Mouse (Mus musculus): ENCODE results near the gene Krtap7-1. TPM values are rescaled to one million over a fixed set of nuclear protein-coding genes. Genes with fewer than 3 reads are reported as not detected.

The Krtap7-1 gene
- total and polyA plus RNA-seq, 2 experiments, result not detected

DNA sequence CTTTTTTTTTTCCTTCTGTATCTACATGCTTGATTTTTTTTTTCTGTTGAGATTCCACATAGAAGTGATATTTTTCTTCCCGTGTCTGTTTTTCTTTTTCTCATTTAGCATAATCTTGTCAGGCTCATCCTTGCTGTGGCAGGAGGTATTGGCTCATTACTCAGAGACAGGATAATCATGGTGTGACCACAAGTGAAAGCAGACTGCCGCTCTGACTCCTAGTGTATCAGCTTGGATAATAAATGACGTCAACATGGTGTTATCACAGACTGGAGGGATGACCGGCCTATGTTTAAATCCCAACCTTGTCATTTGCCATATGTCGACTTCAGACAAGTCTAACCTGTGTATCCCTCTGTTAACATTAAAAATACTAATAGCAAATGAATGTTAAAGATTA, 46.9 kb downstream of the Krtap7-1 start:
- no peaks in the 10 kb centered on the region for H3K79me2 ChIP-seq (ENCODE audit: control insufficient read depth, insufficient read depth, low read length)
- DNase-seq (ENCODE audit: extremely low read depth, low read depth, low spot score), result no peak
- no peaks in the 10 kb centered on the region for H3K4me1 ChIP-seq (ENCODE audit: control insufficient read depth, insufficient read depth, low read length)
- H3K9ac ChIP-seq (ENCODE audit: low read depth, low read length), result no peak overlapping the region
- no peak overlapping the region for H3K27ac ChIP-seq (replicated peaks; ENCODE audit: insufficient read depth, low read depth, low read length)
- H3K4me3 ChIP-seq (ENCODE audit: insufficient read depth, low read depth, low read length), result no peak overlapping the region
- H3K36me3 ChIP-seq (ENCODE audit: control insufficient read depth, insufficient read depth, low read length), result no peaks in the 10 kb centered on the region
- H3K27me3 ChIP-seq (ENCODE audit: control insufficient read depth, insufficient read depth, low read length), result no peaks in the 10 kb centered on the region
- no peak for TF ChIP-seq POLR2A (IDR thresholded peaks at IDR 0.05; ENCODE audit: extremely low read depth, insufficient read depth, low read length)
- WGBS, result 71% methylated on average over 5 of the region's 5 CpGs

Other genes starting within 250 kb of the Krtap7-1 start
- not detected in 2 replicates for gene Krtap21-1, start 104.5 kb downstream of the Krtap7-1 start, total RNA-seq (2014; rRNA removed)
- not detected in 2 replicates for gene Krtap21-1, start 104.5 kb downstream of the Krtap7-1 start, polyA plus RNA-seq (2012; rRNA removed)
- gene Krtap6-2, start 88.2 kb downstream of the Krtap7-1 start, total RNA-seq (2014; rRNA removed), result not detected in 2 replicates
- not detected in 2 replicates for gene Krtap6-2, start 88.2 kb downstream of the Krtap7-1 start, polyA plus RNA-seq (2012; rRNA removed)
- gene Krtap8-1, start 20.4 kb downstream of the Krtap7-1 start, total RNA-seq (2014; rRNA removed), result not detected in 2 replicates
- not detected in 2 replicates for gene Krtap8-1, start 20.4 kb downstream of the Krtap7-1 start, polyA plus RNA-seq (2012; rRNA removed)
- not detected in 2 replicates for gene Krtap11-1, start 62.9 kb upstream of the Krtap7-1 start, total RNA-seq (2014; rRNA removed)
- gene Krtap11-1, start 62.9 kb upstream of the Krtap7-1 start, polyA plus RNA-seq (2012; rRNA removed), result not detected in 2 replicates